Mouse (Mus musculus): ENCODE data around the gene Fam13a.
A peak's percentile ranks its signal among the peaks of the same experiment; 100 is the strongest.

DNA sequence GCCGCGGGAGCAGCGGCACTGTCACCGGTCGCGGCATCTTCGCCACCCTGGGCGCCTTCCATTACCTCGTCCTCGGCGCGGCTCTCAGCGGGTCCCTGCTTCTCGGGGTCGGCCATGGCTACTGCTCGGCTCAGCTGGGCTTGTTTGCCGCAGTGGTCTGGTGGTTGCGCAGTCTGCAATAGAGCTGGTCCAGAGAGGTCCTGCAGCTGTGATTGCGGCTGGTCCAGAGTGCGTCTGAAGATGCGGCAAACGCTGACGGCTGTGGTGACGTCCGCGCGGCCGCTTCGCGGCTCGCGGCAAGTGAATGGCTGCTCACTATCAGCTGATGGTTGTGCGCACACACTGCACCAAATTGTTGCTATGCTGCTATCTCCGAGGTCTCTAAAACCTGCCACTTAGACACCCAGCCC lies 117.5 kb downstream of the Fam13a start, which contains the start of gene Nap1l5:
- TF ChIP-seq CTCF (IDR thresholded peaks at IDR 0.05; ENCODE audit: extremely low read depth, insufficient read depth, low read length): no peak
- TF ChIP-seq POLR2A (IDR thresholded peaks at IDR 0.05; ENCODE audit: extremely low read depth, insufficient read depth, low read length): peak; percentile 97
